Mouse (Mus musculus) brain, embryonic 14.5 days (tissue): ENCODE measurements around the gene Dmrtb1.
A peak's percentile ranks its signal among the peaks of the same experiment; 100 is the strongest.

Source experiments
- CTCF ChIP-seq: fragments of 200-500 bp; IDR thresholded peaks from 2 replicates; pipeline ENCODE4 v1.5.1; 2012; ENCODE audit warnings: inconsistent platforms, mild to moderate bottlenecking, moderate library complexity, borderline replicate concordance; ENCODE audit not compliant: insufficient read depth, insufficient read length; ENCODE audit errors: extremely low read depth
- POLR2A ChIP-seq: fragments of 200-500 bp; IDR thresholded peaks from 2 replicates; pipeline ENCODE4 v1.6.1; 2012; ENCODE audit warnings: mild to moderate bottlenecking, inconsistent platforms, borderline replicate concordance; ENCODE audit not compliant: poor library complexity, insufficient read depth, insufficient read length, severe bottlenecking; ENCODE audit errors: extremely low read depth

GRCm38 (mm10) chr4:107704185-107704584 is 20.2 kb upstream of the Dmrtb1 start:
- TF ChIP-seq CTCF (peak; percentile 55; the same call in 1 of the 2 replicates), POLR2A (no peak)
